Mouse (Mus musculus): Measurements from ENCODE around the gene Tmem30a.

The Tmem30a gene

GRCm38 (mm10) chr9:79795076-79795475 lies 1.8 kb upstream of the Tmem30a start:
- DNase-seq (ENCODE audit: inconsistent ontology term) = no peak

GRCm38 (mm10) chr9:79785794-79786085 lies 7.6 kb downstream of the Tmem30a start:
- no peak for DNase-seq (ENCODE audit: inconsistent ontology term)

- DNase-seq (ENCODE audit: inconsistent ontology term) = no peak
These were observed 8.1 kb downstream of the Tmem30a start for GRCm38 (mm10) chr9:79784934-79785793.

GRCm38 (mm10) chr9:79784439-79784838 lies 8.9 kb downstream of the Tmem30a start:
- no peak for DNase-seq (ENCODE audit: inconsistent ontology term)

- DNase-seq (ENCODE audit: inconsistent ontology term) = no peak
These were observed 14.0 kb downstream of the Tmem30a start for GRCm38 (mm10) chr9:79779354-79779753.

GRCm38 (mm10) chr9:79766991-79767545 lies 26.2 kb downstream of the Tmem30a start:
- DNase-seq (ENCODE audit: inconsistent ontology term) = no peak

GRCm38 (mm10) chr9:79765329-79765728 lies 28.0 kb downstream of the Tmem30a start:
- no peak for DNase-seq (ENCODE audit: inconsistent ontology term)

GRCm38 (mm10) chr9:79762519-79762918 lies 30.8 kb downstream of the Tmem30a start:
- no peak for DNase-seq (ENCODE audit: inconsistent ontology term)

GRCm38 (mm10) chr9:79760076-79760475 lies 33.2 kb downstream of the Tmem30a start:
- no peak for DNase-seq (ENCODE audit: inconsistent ontology term)

- peak; percentile 96 for DNase-seq (ENCODE audit: inconsistent ontology term)
These were observed 33.8 kb downstream of the Tmem30a start, which contains the start of gene Cox7a2 for GRCm38 (mm10) chr9:79759385-79760005. Cox7a2 (minus strand) TSS chr9:79759878.

GRCm38 (mm10) chr9:79755311-79755710 lies 38.0 kb downstream of the Tmem30a start:
- no peak for DNase-seq (ENCODE audit: inconsistent ontology term)

GRCm38 (mm10) chr9:79751846-79752245 lies 41.5 kb downstream of the Tmem30a start:
- no peak for DNase-seq (ENCODE audit: inconsistent ontology term)

- DNase-seq (ENCODE audit: inconsistent ontology term) = no peak
These were observed 42.6 kb downstream of the Tmem30a start for GRCm38 (mm10) chr9:79750709-79751108.

GRCm38 (mm10) chr9:79745036-79745435 lies 48.3 kb downstream of the Tmem30a start:
- DNase-seq (ENCODE audit: inconsistent ontology term) = no peak

- DNase-seq (ENCODE audit: inconsistent ontology term) = no peak
These were observed 57.7 kb downstream of the Tmem30a start for GRCm38 (mm10) chr9:79735608-79736007.

GRCm38 (mm10) chr9:79730301-79730700 lies 63.0 kb downstream of the Tmem30a start:
- no peak for DNase-seq (ENCODE audit: inconsistent ontology term)

GRCm38 (mm10) chr9:79723090-79723489 lies 70.2 kb downstream of the Tmem30a start:
- DNase-seq (ENCODE audit: inconsistent ontology term) = peak; percentile 33

- DNase-seq (ENCODE audit: inconsistent ontology term) = peak; percentile 74
These were observed 72.3 kb downstream of the Tmem30a start for GRCm38 (mm10) chr9:79721056-79721455.

GRCm38 (mm10) chr9:79720143-79720542 lies 73.2 kb downstream of the Tmem30a start:
- no peak for DNase-seq (ENCODE audit: inconsistent ontology term)

- DNase-seq (ENCODE audit: inconsistent ontology term) = peak; percentile 75
These were observed 73.9 kb downstream of the Tmem30a start for GRCm38 (mm10) chr9:79719451-79719850.
